Mouse (Mus musculus) hindbrain, embryonic 16.5 days (tissue): ENCODE measurements around the gene Ankdd1a. TPM values are rescaled to one million over a fixed set of nuclear protein-coding genes. Genes with fewer than 3 reads are reported as not detected.

Source experiments
- ATAC-seq: fragments of 200-750 bp; cut with Nextera tagmentation; 2 replicates; pipeline ENCODE4 v1.8.0; 2017; ENCODE audit warnings: moderate TSS enrichment, moderate library complexity
- H3K27ac ChIP-seq: fragments of 300-500 bp; sonication (generic); 2 replicates; pipeline ENCODE4 v1.5.1; 2014; ENCODE audit warnings: low read depth, mild to moderate bottlenecking, control low read depth, low read length, moderate library complexity
- H3K27me3 ChIP-seq: fragments of 300-500 bp; sonication (generic); replicated peaks from 2 replicates; pipeline ENCODE4 v1.6.1; 2014; ENCODE audit warnings: low read length; ENCODE audit not compliant: control insufficient read depth, insufficient read depth
- H3K36me3 ChIP-seq: fragments of 300-500 bp; sonication (generic); 2 replicates; pipeline ENCODE4 v1.6.1; 2014; ENCODE audit warnings: mild to moderate bottlenecking, low read length, moderate library complexity, mixed read lengths; ENCODE audit not compliant: control insufficient read depth, insufficient read depth
- H3K4me1 ChIP-seq: fragments of 300-500 bp; sonication (generic); 2 replicates; pipeline ENCODE4 v1.6.1; 2014; ENCODE audit warnings: low read depth, low read length; ENCODE audit not compliant: control insufficient read depth, insufficient read depth
- H3K4me2 ChIP-seq: fragments of 300-500 bp; sonication (generic); 2 replicates; pipeline ENCODE4 v1.6.1; 2014; ENCODE audit warnings: mild to moderate bottlenecking, low read length, control low read depth, moderate library complexity
- H3K4me3 ChIP-seq: fragments of 300-500 bp; sonication (generic); 2 replicates; pipeline ENCODE4 v1.5.1; 2014; ENCODE audit warnings: mild to moderate bottlenecking, low read length, control low read depth, moderate library complexity
- H3K9ac ChIP-seq: fragments of 300-500 bp; sonication (generic); 2 replicates; pipeline ENCODE4 v1.6.1; 2014; ENCODE audit warnings: low read depth, mild to moderate bottlenecking, control low read depth, low read length, moderate library complexity
- H3K9me3 ChIP-seq: fragments of 300-500 bp; sonication (generic); 2 replicates; pipeline ENCODE4 v1.6.1; 2014; ENCODE audit warnings: mild to moderate bottlenecking, low read length, moderate library complexity; ENCODE audit not compliant: control insufficient read depth
- WGBS: fragments of 180-500 bp; shearing (Covaris S2); extraction: QIAGEN DNeasy Blood & Tissue Kit; methylation state at CpG from one replicate; pipeline ENCODE4 v1.1.7; 2014; 5-methylcytosine and 5-hydroxymethylcytosine counted together
- polyA plus RNA-seq: library from polyadenylated mRNA; unstranded; fragments of >200 nt; fragmentation: Nextera tagmentation; extraction: Ambion mirVana; gene quantifications from 2 replicates; pipeline ENCODE4 v1.2.1, GENCODE M21; 2015

The Ankdd1a gene
- polyA plus RNA-seq, 1 experiment from 2014 or later: 1.2 TPM

GRCm38 (mm10) chr9:65536491-65536890, 16.5 kb upstream of the Ankdd1a start:
- Histone ChIP-seq H3K9ac (no peak overlapping the region), H3K4me2 (no peak overlapping the region), H3K27ac (no peak overlapping the region), H3K36me3 (no peaks in the 10 kb centered on the region), H3K9me3 (no peaks in the 10 kb centered on the region), H3K4me1 (no peaks in the 10 kb centered on the region), H3K4me3 (no peak overlapping the region), H3K27me3 (no peaks in the 10 kb centered on the region)
- WGBS: 80% methylated on average over 4 of the region's 4 CpGs
- ATAC-seq: no peak

- no peaks in the 10 kb centered on the region for H3K27me3 ChIP-seq
- 91% methylated on average over 10 of the region's 11 CpGs for WGBS
Observed at GRCm38 (mm10) chr9:65535789-65536469, 15.9 kb upstream of the Ankdd1a start.

GRCm38 (mm10) chr9:65535191-65535722, 15.3 kb upstream of the Ankdd1a start:
- Histone ChIP-seq H3K4me3 (no peak overlapping the region), H3K4me2 (no peak overlapping the region), H3K9me3 (no peaks in the 10 kb centered on the region), H3K27me3 (no peaks in the 10 kb centered on the region), H3K36me3 (no peaks in the 10 kb centered on the region), H3K4me1 (no peaks in the 10 kb centered on the region), H3K9ac (no peak overlapping the region), H3K27ac (no peak overlapping the region)
- 80% methylated on average over 3 of the region's 3 CpGs for WGBS
- ATAC-seq: no peak

More at GRCm38 (mm10) chr9:65535789-65536469, 15.9 kb upstream of the Ankdd1a start:
- H3K9me3 ChIP-seq: no peaks in the 10 kb centered on the region
- no peak overlapping the region for H3K27ac ChIP-seq
- no peak overlapping the region for H3K9ac ChIP-seq
- H3K4me2 ChIP-seq: no peak overlapping the region
- no peak for ATAC-seq
- H3K36me3 ChIP-seq: no peaks in the 10 kb centered on the region
- no peaks in the 10 kb centered on the region for H3K4me1 ChIP-seq
- no peak overlapping the region for H3K4me3 ChIP-seq

GRCm38 (mm10) chr9:65534111-65534510, 14.1 kb upstream of the Ankdd1a start:
- H3K9ac ChIP-seq: no peak overlapping the region
- no peak overlapping the region for H3K4me2 ChIP-seq
- H3K36me3 ChIP-seq: no peaks in the 10 kb centered on the region
- ATAC-seq: no peak
- no peaks in the 10 kb centered on the region for H3K4me1 ChIP-seq
- no peaks in the 10 kb centered on the region for H3K9me3 ChIP-seq
- 89% methylated on average over 3 of the region's 3 CpGs for WGBS
- no peaks in the 10 kb centered on the region for H3K27me3 ChIP-seq
- no peak overlapping the region for H3K4me3 ChIP-seq
- no peak overlapping the region for H3K27ac ChIP-seq

GRCm38 (mm10) chr9:65532986-65533385, 13.0 kb upstream of the Ankdd1a start:
- H3K4me1 ChIP-seq: no peaks in the 10 kb centered on the region

GRCm38 (mm10) chr9:65531283-65531682, 11.3 kb upstream of the Ankdd1a start:
- no peak for ATAC-seq
- no peak overlapping the region for H3K9ac ChIP-seq
- 87% methylated on average over 5 of the region's 5 CpGs for WGBS
- no peaks in the 10 kb centered on the region for H3K9me3 ChIP-seq
- no peak overlapping the region for H3K27ac ChIP-seq
- no peaks in the 10 kb centered on the region for H3K36me3 ChIP-seq
- no peak overlapping the region for H3K4me3 ChIP-seq
- no peaks in the 10 kb centered on the region for H3K27me3 ChIP-seq
- no peak overlapping the region for H3K4me2 ChIP-seq
- H3K4me1 ChIP-seq: no peaks in the 10 kb centered on the region

More at GRCm38 (mm10) chr9:65532986-65533385, 13.0 kb upstream of the Ankdd1a start:
- no peak overlapping the region for H3K4me3 ChIP-seq
- H3K27me3 ChIP-seq: no peaks in the 10 kb centered on the region
- H3K27ac ChIP-seq: no peak overlapping the region
- no peak for ATAC-seq
- 77% methylated on average over 8 of the region's 8 CpGs for WGBS
- no peak overlapping the region for H3K9ac ChIP-seq
- no peaks in the 10 kb centered on the region for H3K9me3 ChIP-seq
- H3K36me3 ChIP-seq: no peaks in the 10 kb centered on the region
- H3K4me2 ChIP-seq: no peak overlapping the region

- no peak overlapping the region for H3K4me3 ChIP-seq
- no peak for ATAC-seq
- H3K27ac ChIP-seq: no peak overlapping the region
- no peak overlapping the region for H3K9ac ChIP-seq
- no peaks in the 10 kb centered on the region for H3K9me3 ChIP-seq
- whole genome bisulfite sequencing: 52% methylated on average over 8 of the region's 8 CpGs
- no peak overlapping the region for H3K4me2 ChIP-seq
- H3K27me3 ChIP-seq: no peaks in the 10 kb centered on the region
- no peaks in the 10 kb centered on the region for H3K4me1 ChIP-seq
- no peaks in the 10 kb centered on the region for H3K36me3 ChIP-seq
Observed at GRCm38 (mm10) chr9:65529659-65530058, 9.7 kb upstream of the Ankdd1a start.

GRCm38 (mm10) chr9:65528417-65529038, 8.5 kb upstream of the Ankdd1a start:
- ATAC-seq: no peak
- peaks cover 2% of the 10 kb centered on the region; the same call in 1 of the 2 replicates for H3K4me1 ChIP-seq
- no peaks in the 10 kb centered on the region for H3K9me3 ChIP-seq
- H3K27me3 ChIP-seq: no peaks in the 10 kb centered on the region
- no peak overlapping the region for H3K4me2 ChIP-seq
- H3K4me3 ChIP-seq: no peak overlapping the region
- 84% methylated on average over 6 of the region's 6 CpGs for WGBS
- H3K27ac ChIP-seq: no peak overlapping the region
- no peaks in the 10 kb centered on the region for H3K36me3 ChIP-seq
- H3K9ac ChIP-seq: no peak overlapping the region

- Histone ChIP-seq H3K4me1 (peaks cover 10% of the 10 kb centered on the region), H3K4me3 (no peak overlapping the region), H3K27me3 (no peaks in the 10 kb centered on the region), H3K9ac (no peak overlapping the region), H3K4me2 (no peak overlapping the region), H3K27ac (no peak overlapping the region), H3K36me3 (no peaks in the 10 kb centered on the region), H3K9me3 (no peaks in the 10 kb centered on the region)
- WGBS: 84% methylated on average over 10 of the region's 10 CpGs
- no peak for ATAC-seq
Observed at GRCm38 (mm10) chr9:65525445-65526195, 5.6 kb upstream of the Ankdd1a start.
